Mouse (Mus musculus): ENCODE data around the gene Gli1. TPM values are rescaled to one million over a fixed set of nuclear protein-coding genes. Genes with fewer than 3 reads are reported as not detected.

Gene Gli1
- total RNA-seq, 1 experiment: 14.9 TPM

GRCm38 (mm10) chr10:127286194-127286593, 55.6 kb downstream of the Gli1 start:
- TF ChIP-seq CHD2 (IDR thresholded peaks at IDR 0.05; ENCODE audit: low read depth, low read length) (no peak), MAFK (IDR thresholded peaks at IDR 0.05; ENCODE audit: insufficient read depth, low read depth, low read length) (no peak), ZC3H11A (IDR thresholded peaks at IDR 0.05; ENCODE audit: borderline replicate concordance, low read depth, low read length) (no peak), HCFC1 (IDR thresholded peaks at IDR 0.05; ENCODE audit: borderline replicate concordance, insufficient read depth, low read length) (no peak), ZNF384 (IDR thresholded peaks at IDR 0.05; ENCODE audit: low read depth, low read length) (no peak)
- Histone ChIP-seq H3K36me3 (ENCODE audit: control insufficient read depth, insufficient read depth, low read length, poor library complexity, severe bottlenecking) (peaks cover 53% of the 10 kb centered on the region), H3K9me3 (ENCODE audit: control insufficient read depth, insufficient read depth, low read depth, low read length) (no peaks in the 10 kb centered on the region), H3K4me3 (ENCODE audit: insufficient read depth in 1 of 2, low read depth in 1 of 2, low read length in 2 of 2, poor library complexity in 1 of 2, severe bottlenecking in 1 of 2) (no peak overlapping the region), H3K27ac (ENCODE audit: insufficient read depth, low read depth, low read length, poor library complexity, severe bottlenecking) (no peak overlapping the region), H3K4me1 (ENCODE audit: control insufficient read depth in 2 of 2, insufficient read depth in 2 of 2, low read length in 2 of 2, poor library complexity in 1 of 2) (peaks cover 8 to 41% of the 10 kb centered on the region in 2 experiments), H3K9ac (ENCODE audit: insufficient read depth, low read depth, low read length, poor library complexity, severe bottlenecking) (no peak overlapping the region)
- in situ Hi-C loops (cut with MboI; ENCODE audit: low sequenced_read_pairs in 2 of 2, unreplicated experiment in 2 of 2): no loop called here
- no peak for DNase-seq (ENCODE audit: low read depth, low spot score)

GRCm38 (mm10) chr10:127285644-127286043, 56.1 kb downstream of the Gli1 start:
- Histone ChIP-seq H3K4me1 (ENCODE audit: control insufficient read depth in 2 of 2, insufficient read depth in 2 of 2, low read length in 2 of 2, poor library complexity in 1 of 2) (peaks cover 8 to 41% of the 10 kb centered on the region in 2 experiments), H3K27ac (ENCODE audit: insufficient read depth, low read depth, low read length, poor library complexity, severe bottlenecking) (no peak overlapping the region), H3K4me3 (ENCODE audit: insufficient read depth in 1 of 2, low read depth in 1 of 2, low read length in 2 of 2, poor library complexity in 1 of 2, severe bottlenecking in 1 of 2) (no peak overlapping the region), H3K36me3 (ENCODE audit: control insufficient read depth, insufficient read depth, low read length, poor library complexity, severe bottlenecking) (peaks cover 55% of the 10 kb centered on the region), H3K9ac (ENCODE audit: insufficient read depth, low read depth, low read length, poor library complexity, severe bottlenecking) (no peak overlapping the region), H3K9me3 (ENCODE audit: control insufficient read depth, insufficient read depth, low read depth, low read length) (no peaks in the 10 kb centered on the region)
- in situ Hi-C loops (cut with MboI; ENCODE audit: low sequenced_read_pairs in 2 of 2, unreplicated experiment in 2 of 2): no loop called here
- TF ChIP-seq MAFK (IDR thresholded peaks at IDR 0.05; ENCODE audit: insufficient read depth, low read depth, low read length): no peak
- TF ChIP-seq HCFC1 (IDR thresholded peaks at IDR 0.05; ENCODE audit: borderline replicate concordance, insufficient read depth, low read length): no peak
- no peak for TF ChIP-seq ZC3H11A (IDR thresholded peaks at IDR 0.05; ENCODE audit: borderline replicate concordance, low read depth, low read length)
- no peak for TF ChIP-seq CHD2 (IDR thresholded peaks at IDR 0.05; ENCODE audit: low read depth, low read length)
- TF ChIP-seq ZNF384 (IDR thresholded peaks at IDR 0.05; ENCODE audit: low read depth, low read length): no peak
- no peak for DNase-seq (ENCODE audit: low read depth, low spot score)

GRCm38 (mm10) chr10:127284724-127285500, 56.9 kb downstream of the Gli1 start:
- Histone ChIP-seq H3K9me3 (ENCODE audit: control insufficient read depth, insufficient read depth, low read depth, low read length) (no peaks in the 10 kb centered on the region), H3K9ac (ENCODE audit: insufficient read depth, low read depth, low read length, poor library complexity, severe bottlenecking) (0 out of 2 replicates have a peak overlapping the region, but pooled peaks have one; percentile 7), H3K4me3 (ENCODE audit: insufficient read depth in 1 of 2, low read depth in 1 of 2, low read length in 2 of 2, poor library complexity in 1 of 2, severe bottlenecking in 1 of 2) (no peak overlapping the region), H3K4me1 (ENCODE audit: control insufficient read depth in 2 of 2, insufficient read depth in 2 of 2, low read length in 2 of 2, poor library complexity in 1 of 2) (peaks cover 8 to 41% of the 10 kb centered on the region in 2 experiments), H3K36me3 (ENCODE audit: control insufficient read depth, insufficient read depth, low read length, poor library complexity, severe bottlenecking) (peaks cover 57% of the 10 kb centered on the region), H3K27ac (ENCODE audit: insufficient read depth, low read depth, low read length, poor library complexity, severe bottlenecking) (no peak overlapping the region)
- no peak for DNase-seq (ENCODE audit: low read depth, low spot score)
- no peak for TF ChIP-seq ZNF384 (IDR thresholded peaks at IDR 0.05; ENCODE audit: low read depth, low read length)
- TF ChIP-seq CHD2 (IDR thresholded peaks at IDR 0.05; ENCODE audit: low read depth, low read length): no peak
- no peak for TF ChIP-seq ZC3H11A (IDR thresholded peaks at IDR 0.05; ENCODE audit: borderline replicate concordance, low read depth, low read length)
- TF ChIP-seq HCFC1 (IDR thresholded peaks at IDR 0.05; ENCODE audit: borderline replicate concordance, insufficient read depth, low read length): no peak
- no peak for TF ChIP-seq MAFK (IDR thresholded peaks at IDR 0.05; ENCODE audit: insufficient read depth, low read depth, low read length)
- in situ Hi-C loops (cut with MboI; ENCODE audit: low sequenced_read_pairs in 2 of 2, unreplicated experiment in 2 of 2): no loop called here

DNA sequence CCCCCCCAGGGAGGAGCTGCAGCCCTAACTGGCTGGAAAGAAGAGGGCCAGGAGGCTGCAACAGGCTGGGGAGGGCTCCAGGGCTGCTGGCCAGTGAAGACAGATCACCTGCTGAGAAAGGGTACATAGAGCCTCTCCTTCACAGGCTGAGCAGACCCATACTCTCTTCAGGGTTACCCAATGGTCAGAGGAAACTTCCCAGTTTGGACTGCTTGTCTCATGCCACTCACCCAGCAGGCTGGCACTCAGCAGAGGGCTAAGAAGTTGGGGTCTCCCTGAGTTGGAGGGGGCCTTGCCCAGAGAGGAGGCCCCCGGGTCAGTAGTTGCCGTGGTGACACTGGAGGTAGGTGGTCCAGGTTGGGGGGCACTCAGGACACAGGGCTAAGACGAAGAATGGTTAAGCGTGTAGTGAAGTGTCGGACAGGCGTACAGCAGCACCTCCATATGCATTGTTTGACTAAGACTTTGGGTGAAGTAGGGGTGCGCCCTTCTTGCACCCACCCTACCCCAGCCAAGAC, 57.6 kb downstream of the Gli1 start:
- in situ Hi-C loops (cut with MboI; ENCODE audit: low sequenced_read_pairs in 2 of 2, unreplicated experiment in 2 of 2): no loop called here
- Histone ChIP-seq H3K9me3 (ENCODE audit: control insufficient read depth, insufficient read depth, low read depth, low read length) (no peaks in the 10 kb centered on the region), H3K4me1 (ENCODE audit: control insufficient read depth in 2 of 2, insufficient read depth in 2 of 2, low read length in 2 of 2, poor library complexity in 1 of 2) (peaks cover 6 to 39% of the 10 kb centered on the region in 2 experiments), H3K36me3 (ENCODE audit: control insufficient read depth, insufficient read depth, low read length, poor library complexity, severe bottlenecking) (peaks cover 57% of the 10 kb centered on the region), H3K4me3 (ENCODE audit: insufficient read depth in 1 of 2, low read depth in 1 of 2, low read length in 2 of 2, poor library complexity in 1 of 2, severe bottlenecking in 1 of 2) (no peak overlapping the region), H3K9ac (ENCODE audit: insufficient read depth, low read depth, low read length, poor library complexity, severe bottlenecking) (no peak overlapping the region), H3K27ac (ENCODE audit: insufficient read depth, low read depth, low read length, poor library complexity, severe bottlenecking) (no peak overlapping the region)
- no peak for DNase-seq (ENCODE audit: low read depth, low spot score)
- TF ChIP-seq MAFK (IDR thresholded peaks at IDR 0.05; ENCODE audit: insufficient read depth, low read depth, low read length): no peak
- TF ChIP-seq ZC3H11A (IDR thresholded peaks at IDR 0.05; ENCODE audit: borderline replicate concordance, low read depth, low read length): no peak
- no peak for TF ChIP-seq HCFC1 (IDR thresholded peaks at IDR 0.05; ENCODE audit: borderline replicate concordance, insufficient read depth, low read length)
- no peak for TF ChIP-seq ZNF384 (IDR thresholded peaks at IDR 0.05; ENCODE audit: low read depth, low read length)
- TF ChIP-seq CHD2 (IDR thresholded peaks at IDR 0.05; ENCODE audit: low read depth, low read length): no peak
